13 mouse cellular contexts compared by ENCODE assay signal in genomic region chr14:114855746-114856145, GRCm38 (mm10).
"Had no signal": no experiment of that assay in that cellular context is flagged by ENCODE, and none has a peak within 500 bp of the region (broad histone marks: within the 10 kb centered on the region; RNA-seq: fewer than 3 reads in every experiment).

No protein-coding gene starts in this region.

- H3K9ac ChIP-seq: intestine, embryonic 15.5 days; limb, embryonic 15.5 days; liver, embryonic 12.5 days; lung, embryonic 14.5 days; stomach, embryonic 15.5 days had no signal

- ATAC-seq: liver, embryonic 12.5 days had no signal

- H3K27ac ChIP-seq: intestine, embryonic 15.5 days; left cerebral cortex, adult 2 months; limb, embryonic 15.5 days; liver, embryonic 12.5 days; stomach, embryonic 15.5 days had no signal

- H3K4me2 ChIP-seq: intestine, embryonic 15.5 days; limb, embryonic 15.5 days; liver, embryonic 12.5 days; lung, embryonic 14.5 days; stomach, embryonic 15.5 days had no signal

- H3K9me3 ChIP-seq: intestine, embryonic 15.5 days; limb, embryonic 15.5 days; liver, embryonic 12.5 days; stomach, embryonic 15.5 days had no signal

- H3K36me3 ChIP-seq: intestine, embryonic 15.5 days; limb, embryonic 15.5 days; liver, embryonic 12.5 days; stomach, embryonic 15.5 days had no signal

- H3K27me3 ChIP-seq: intestine, embryonic 15.5 days; limb, embryonic 15.5 days; liver, embryonic 12.5 days; stomach, embryonic 15.5 days had no signal

- DNase-seq: kidney, postnatal 10 days; lung, embryonic 14.5 days; lung, postnatal 10 days; lung, postnatal 4 days; right cerebral cortex, postnatal 4 days; thymus, adult 2 months; thymus, postnatal 25 days had no signal

- H3K4me1 ChIP-seq: intestine, embryonic 15.5 days had no signal

- H3K4me3 ChIP-seq: intestine, embryonic 15.5 days; left cerebral cortex, adult 2 months; limb, embryonic 15.5 days; liver, embryonic 12.5 days; myocyte; stomach, embryonic 15.5 days had no signal
